Mouse (Mus musculus): ENCODE measurements around the gene Anp32a.

DNA sequence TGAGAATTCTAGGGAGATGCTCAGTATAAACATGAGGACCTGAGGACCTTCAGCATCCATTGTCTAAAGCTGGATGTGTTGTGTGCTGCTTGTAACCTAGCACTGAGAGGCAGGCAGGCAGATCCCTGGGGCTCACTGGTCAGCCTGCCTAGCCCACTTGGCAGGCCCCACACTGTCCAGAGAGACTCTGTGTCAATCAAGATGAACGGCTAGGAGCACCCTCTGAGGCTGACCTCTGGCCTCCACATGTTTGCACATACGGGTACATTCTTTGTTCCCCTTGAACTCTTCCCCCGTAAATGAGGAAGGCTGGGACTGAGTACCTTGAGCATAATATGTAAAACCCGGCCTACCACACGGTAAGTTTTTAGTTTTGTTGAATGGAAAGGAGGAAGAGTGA is 39.3 kb downstream of the Anp32a start:
- TF ChIP-seq CTCF (IDR thresholded peaks at IDR 0.05; ENCODE audit: insufficient read depth, low read depth, low read length) (no peak), POLR2A (IDR thresholded peaks at IDR 0.05; ENCODE audit: insufficient read depth, low read depth, low read length) (no peak)

All from olfactory bulb, adult 2 months (tissue).